Mouse (Mus musculus) heart, embryonic 13.5 days (tissue): ENCODE measurements at regions not wholly inside any gene's neighbourhood (a gene's known extent, or its start where the extent isn't known, plus 50 kb on each side); places are given as distances from the start of the nearest gene placed in this dataset.
A peak's percentile ranks its signal among the peaks of the same experiment; 100 is the strongest.

Experiments
- ATAC-seq: fragments of 200-750 bp; cut with Nextera tagmentation; 2 replicates; pipeline ENCODE4 v1.8.0; 2017; ENCODE audit warnings: moderate TSS enrichment; ENCODE audit not compliant: insufficient number of reproducible peaks, low FRiP score, low TSS enrichment; ENCODE audit errors: extremely low read depth
- H3K27ac ChIP-seq: fragments of 300-500 bp; sonication (generic); replicated peaks from 2 replicates; pipeline ENCODE4 v1.5.1; 2015; ENCODE audit warnings: moderate library complexity, mild to moderate bottlenecking, inconsistent platforms
- H3K27me3 ChIP-seq: fragments of 300-500 bp; sonication (generic); replicated peaks from 2 replicates; pipeline ENCODE4 v1.6.1; 2015; ENCODE audit warnings: mild to moderate bottlenecking, inconsistent platforms
- H3K36me3 ChIP-seq: fragments of 300-500 bp; sonication (generic); 2 replicates; pipeline ENCODE4 v1.6.1; 2015; ENCODE audit warnings: mild to moderate bottlenecking, inconsistent platforms
- H3K4me1 ChIP-seq: fragments of 300-500 bp; sonication (generic); 2 replicates; pipeline ENCODE4 v1.6.1; 2015; ENCODE audit warnings: inconsistent platforms
- H3K4me2 ChIP-seq: fragments of 300-500 bp; sonication (generic); 2 replicates; pipeline ENCODE4 v1.6.1; 2015; ENCODE audit warnings: inconsistent platforms, mild to moderate bottlenecking, moderate library complexity
- H3K4me3 ChIP-seq: fragments of 300-500 bp; sonication (generic); 2 replicates; pipeline ENCODE4 v1.5.1; 2015; ENCODE audit warnings: moderate library complexity, mild to moderate bottlenecking, inconsistent platforms
- H3K9ac ChIP-seq: fragments of 300-500 bp; sonication (generic); 2 replicates; pipeline ENCODE4 v1.6.1; 2015; ENCODE audit warnings: inconsistent platforms, mild to moderate bottlenecking, moderate library complexity
- H3K9me3 ChIP-seq: fragments of 300-500 bp; sonication (generic); 2 replicates; pipeline ENCODE4 v1.6.1; 2016; ENCODE audit warnings: inconsistent platforms
- WGBS: fragments of 180-500 bp; shearing (Covaris S2); methylation state at CpG from one replicate; pipeline ENCODE4 v1.1.7; 2015; ENCODE audit warnings: mixed read lengths; 5-methylcytosine and 5-hydroxymethylcytosine counted together

DNA sequence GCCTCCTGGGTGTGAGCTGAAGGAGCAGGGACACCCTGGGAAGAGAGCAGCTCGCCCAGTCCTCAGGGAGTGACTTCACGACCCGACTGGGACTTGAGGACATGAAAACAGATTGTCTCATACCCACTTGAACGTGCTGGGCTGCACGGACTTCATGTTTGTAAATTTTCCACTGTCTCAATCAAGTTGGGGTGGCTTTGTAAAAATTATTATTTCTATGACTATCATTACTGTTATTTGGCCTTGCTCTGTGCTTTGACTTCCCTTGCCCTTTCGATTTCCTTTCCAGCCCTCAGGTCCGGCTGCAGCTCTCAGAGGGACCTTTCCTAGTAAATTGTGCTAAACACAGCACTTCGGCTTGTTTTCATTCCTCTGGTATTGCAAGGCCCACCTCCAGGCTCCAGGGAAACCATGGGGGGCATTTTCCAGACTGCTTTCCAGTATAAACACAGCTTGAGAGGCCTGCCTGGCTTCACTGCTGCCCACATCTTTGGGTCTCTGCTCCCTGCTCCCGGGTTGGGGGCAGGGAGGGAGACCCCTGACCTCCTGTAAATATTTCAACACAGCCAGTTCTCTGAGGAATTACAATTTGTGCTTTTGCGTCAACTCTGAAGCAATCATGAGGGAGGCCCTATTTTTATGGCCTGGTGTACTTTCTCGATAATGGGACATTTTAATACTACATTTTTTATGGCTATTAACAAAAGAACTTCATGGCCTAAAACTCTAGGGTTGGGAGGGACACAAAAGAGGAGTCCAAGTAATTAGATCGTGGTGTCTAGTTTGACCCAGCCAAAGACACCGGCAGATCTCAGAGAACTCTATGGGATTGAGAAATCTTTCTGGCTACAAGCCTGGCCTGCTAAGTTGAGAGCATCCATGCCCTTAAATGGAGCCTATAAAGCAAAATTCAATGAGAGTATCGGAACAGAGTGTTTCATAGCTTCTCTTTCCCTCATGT is 68.9 kb upstream of the Errfi1 start:
- Histone ChIP-seq H3K36me3 (no peaks in the 10 kb centered on the region), H3K4me1 (peaks cover 12% of the 10 kb centered on the region), H3K9me3 (no peaks in the 10 kb centered on the region), H3K4me3 (no peak overlapping the region), H3K9ac (0 out of 2 replicates have a peak overlapping the region, but pooled peaks have one; percentile 19), H3K27me3 (no peaks in the 10 kb centered on the region), H3K4me2 (no peak overlapping the region), H3K27ac (peak overlapping the region; percentile 69)
- ATAC-seq: no peak
- 56% methylated on average over 14 of the region's 14 CpGs for WGBS

DNA sequence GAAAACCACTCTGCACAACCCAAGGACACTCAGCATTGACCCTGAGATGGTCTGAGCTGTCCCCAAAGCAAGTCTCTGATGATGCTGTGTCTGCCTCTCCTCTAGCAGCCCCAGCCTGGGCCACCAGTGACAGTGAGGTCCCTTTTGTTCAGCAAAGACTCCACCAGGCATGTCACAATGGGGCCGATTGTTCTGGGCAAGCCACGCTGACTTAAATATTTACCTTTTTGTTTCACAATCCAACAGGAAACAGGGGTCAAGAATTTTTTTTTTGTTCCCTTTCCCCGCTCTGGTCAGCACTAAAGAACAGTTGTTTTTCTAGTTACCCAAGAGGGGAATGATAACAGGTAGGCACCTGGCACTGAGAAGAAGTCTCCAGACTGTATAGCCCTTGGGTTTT is 72.4 kb upstream of the Errfi1 start:
- 55% methylated on average over 3 of the region's 3 CpGs for WGBS
- no peak for ATAC-seq
- peaks cover 23% of the 10 kb centered on the region for H3K4me1 ChIP-seq
- H3K4me3 ChIP-seq: no peak overlapping the region
- H3K4me2 ChIP-seq: no peak overlapping the region
- H3K9ac ChIP-seq: no peak overlapping the region
- H3K27ac ChIP-seq: no peak overlapping the region
- no peaks in the 10 kb centered on the region for H3K27me3 ChIP-seq
- H3K9me3 ChIP-seq: no peaks in the 10 kb centered on the region
- H3K36me3 ChIP-seq: no peaks in the 10 kb centered on the region

DNA sequence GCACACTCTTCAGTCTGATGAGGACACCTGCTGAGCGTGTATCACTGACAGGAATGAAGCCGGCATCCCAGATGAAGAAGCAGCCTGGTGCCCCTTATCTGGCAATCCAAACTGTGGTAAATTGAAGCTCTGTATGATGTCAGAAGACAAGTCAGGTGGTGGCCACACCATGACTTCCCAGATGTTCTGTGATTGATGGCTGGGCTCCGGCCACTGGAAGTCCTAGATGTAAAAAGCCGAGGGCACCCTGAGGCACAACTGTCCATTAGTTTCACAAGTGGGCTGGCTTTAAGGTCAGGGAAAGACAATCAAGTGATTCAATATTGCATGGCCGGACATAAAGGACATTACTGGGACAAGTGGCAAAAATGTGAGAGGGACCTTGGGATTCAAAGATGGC is 74.4 kb upstream of the Errfi1 start:
- no peaks in the 10 kb centered on the region for H3K36me3 ChIP-seq
- ATAC-seq: no peak
- no peak overlapping the region for H3K4me2 ChIP-seq
- H3K9ac ChIP-seq: no peak overlapping the region
- no peak overlapping the region for H3K27ac ChIP-seq
- WGBS: 59% methylated on average over 5 of the region's 5 CpGs
- H3K9me3 ChIP-seq: peaks cover 2% of the 10 kb centered on the region
- H3K4me1 ChIP-seq: peaks cover 24% of the 10 kb centered on the region
- H3K27me3 ChIP-seq: no peaks in the 10 kb centered on the region
- no peak overlapping the region for H3K4me3 ChIP-seq

DNA sequence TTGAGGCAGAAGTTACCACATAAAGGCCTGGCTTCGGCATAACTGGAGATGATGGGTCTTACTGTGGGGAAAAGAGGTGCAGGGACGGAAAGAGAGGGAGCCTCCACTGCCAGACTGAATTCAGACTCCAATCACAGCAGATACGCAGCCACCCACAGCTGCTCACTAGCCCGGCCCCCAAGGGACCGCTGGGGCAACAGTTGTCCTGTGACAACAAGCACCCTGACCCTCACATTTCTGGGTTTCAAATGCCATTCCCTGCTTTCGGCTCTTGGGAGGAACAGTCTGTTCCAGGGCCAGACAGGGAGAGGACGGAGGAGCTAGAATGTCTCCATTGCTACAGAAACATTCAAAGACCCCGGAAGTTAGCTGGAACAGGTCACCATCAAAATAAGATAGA is 75.0 kb upstream of the Errfi1 start:
- Histone ChIP-seq H3K9me3 (peaks cover 5% of the 10 kb centered on the region), H3K27ac (no peak overlapping the region), H3K36me3 (no peaks in the 10 kb centered on the region), H3K27me3 (no peaks in the 10 kb centered on the region), H3K4me1 (peaks cover 23% of the 10 kb centered on the region), H3K4me2 (no peak overlapping the region), H3K9ac (peak overlapping the region; percentile 24; the same call in 1 of the 2 replicates), H3K4me3 (no peak overlapping the region)
- no peak for ATAC-seq
- WGBS: 38% methylated on average over 8 of the region's 8 CpGs

DNA sequence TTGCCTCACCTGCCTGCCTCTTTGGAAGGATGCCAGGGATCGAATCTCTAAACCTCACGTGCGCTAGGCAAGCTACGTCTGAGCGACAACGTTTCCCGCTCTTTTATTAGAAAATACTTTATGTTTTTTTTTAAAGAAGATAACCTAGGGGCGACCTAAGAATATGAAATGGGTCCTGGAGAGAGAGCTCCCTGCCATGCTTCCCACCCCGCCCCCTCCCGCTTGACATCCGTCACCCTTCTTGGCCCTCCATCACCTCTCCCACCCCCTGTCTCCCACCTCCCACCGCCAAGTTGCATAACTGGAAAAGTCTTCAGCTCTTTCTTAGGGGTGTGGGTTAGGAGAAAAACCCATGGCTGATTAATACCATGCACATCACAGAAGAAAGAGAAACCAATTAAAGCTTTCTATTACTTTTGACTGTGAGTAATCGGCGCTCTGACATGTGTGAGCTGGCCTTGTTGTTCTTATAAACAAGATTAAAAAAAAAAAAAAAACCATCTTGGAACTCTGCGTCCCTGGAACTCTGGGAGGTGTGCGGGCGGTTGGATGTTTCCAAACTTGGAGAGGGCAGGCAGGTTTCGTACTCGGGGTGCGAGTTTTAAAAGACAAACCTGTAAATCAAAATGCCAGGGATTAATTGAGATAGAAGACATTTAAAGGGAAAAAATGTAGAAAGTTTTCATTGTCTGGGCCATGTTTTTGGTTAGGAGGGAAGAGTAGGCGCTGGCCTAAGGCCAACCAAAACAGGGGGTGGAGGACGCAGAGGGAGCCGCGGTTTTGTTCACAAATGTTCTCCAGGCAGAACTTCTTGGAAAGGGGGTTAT is 77.8 kb upstream of the Errfi1 start:
- Histone ChIP-seq H3K36me3 (no peaks in the 10 kb centered on the region), H3K27me3 (no peaks in the 10 kb centered on the region), H3K4me2 (no peak overlapping the region), H3K27ac (0 out of 2 replicates have a peak overlapping the region, but pooled peaks have one; percentile 2), H3K9me3 (peaks cover 12% of the 10 kb centered on the region), H3K9ac (no peak overlapping the region), H3K4me1 (peaks cover 18% of the 10 kb centered on the region), H3K4me3 (no peak overlapping the region)
- ATAC-seq: no peak; the same call in 1 of the 2 replicates
- 66% methylated on average over 24 of the region's 24 CpGs for WGBS

DNA sequence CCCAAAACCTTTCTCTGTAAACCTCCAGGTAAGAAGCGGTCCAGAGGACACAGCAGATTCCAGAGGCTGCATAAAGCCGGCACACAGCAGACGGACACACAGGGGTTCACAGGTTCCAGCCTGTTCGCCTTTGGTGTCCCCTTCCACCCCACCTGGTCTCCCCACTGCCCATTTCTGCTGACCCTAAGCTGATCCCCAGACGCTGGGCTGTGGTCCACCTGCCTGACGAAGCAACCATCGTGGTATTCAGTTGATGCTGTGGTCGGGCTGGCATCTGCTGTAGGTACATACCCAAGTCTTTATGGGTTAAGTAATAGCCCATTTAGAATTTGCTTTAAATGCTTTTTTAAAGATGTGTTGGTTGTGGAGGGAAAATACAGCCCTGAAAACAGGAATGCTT is 78.4 kb upstream of the Errfi1 start:
- 92% methylated on average over 8 of the region's 8 CpGs for WGBS
- H3K27ac ChIP-seq: 0 out of 2 replicates have a peak overlapping the region, but pooled peaks have one; percentile 2
- H3K4me1 ChIP-seq: peaks cover 14% of the 10 kb centered on the region
- no peak for ATAC-seq
- H3K9me3 ChIP-seq: peaks cover 12% of the 10 kb centered on the region
- no peak overlapping the region for H3K9ac ChIP-seq
- H3K27me3 ChIP-seq: no peaks in the 10 kb centered on the region
- no peak overlapping the region for H3K4me3 ChIP-seq
- H3K4me2 ChIP-seq: no peak overlapping the region
- H3K36me3 ChIP-seq: no peaks in the 10 kb centered on the region

DNA sequence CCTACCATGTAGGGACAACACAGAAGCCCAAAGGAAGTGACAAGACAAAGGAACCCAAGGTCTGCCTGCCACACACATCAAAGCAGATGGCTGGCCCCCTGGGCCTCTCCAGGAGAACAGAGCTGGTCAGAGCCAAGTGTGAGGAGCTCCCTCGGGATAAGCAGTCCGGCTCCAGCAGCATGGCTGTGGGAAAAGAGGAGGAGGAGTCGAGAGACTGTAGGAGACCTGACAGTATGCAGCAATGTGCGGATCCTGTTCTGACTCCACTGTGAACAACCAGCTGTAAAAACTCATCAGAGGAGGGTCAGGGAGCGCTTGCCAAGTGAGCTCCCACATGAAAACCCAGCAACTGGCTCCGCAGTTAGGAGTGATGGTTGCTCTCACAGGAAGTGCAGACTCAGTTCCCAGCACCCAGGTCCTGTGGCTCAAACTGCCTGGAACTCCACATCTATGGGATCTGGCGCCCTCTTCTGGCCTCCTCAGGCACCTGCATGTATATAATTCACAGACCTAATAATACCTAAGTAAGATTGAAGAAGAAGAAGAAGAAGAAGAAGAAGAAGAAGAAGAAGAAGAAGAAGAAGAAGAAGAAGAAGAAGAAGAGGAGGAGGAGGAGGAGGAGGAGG is 79.3 kb upstream of the Errfi1 start:
- Histone ChIP-seq H3K4me3 (no peak overlapping the region), H3K4me2 (no peak overlapping the region), H3K9ac (no peak overlapping the region), H3K9me3 (peaks cover 12% of the 10 kb centered on the region), H3K27ac (no peak overlapping the region), H3K4me1 (peaks cover 15% of the 10 kb centered on the region), H3K27me3 (no peaks in the 10 kb centered on the region), H3K36me3 (no peaks in the 10 kb centered on the region)
- no peak for ATAC-seq
- 71% methylated on average over 7 of the region's 7 CpGs for WGBS

DNA sequence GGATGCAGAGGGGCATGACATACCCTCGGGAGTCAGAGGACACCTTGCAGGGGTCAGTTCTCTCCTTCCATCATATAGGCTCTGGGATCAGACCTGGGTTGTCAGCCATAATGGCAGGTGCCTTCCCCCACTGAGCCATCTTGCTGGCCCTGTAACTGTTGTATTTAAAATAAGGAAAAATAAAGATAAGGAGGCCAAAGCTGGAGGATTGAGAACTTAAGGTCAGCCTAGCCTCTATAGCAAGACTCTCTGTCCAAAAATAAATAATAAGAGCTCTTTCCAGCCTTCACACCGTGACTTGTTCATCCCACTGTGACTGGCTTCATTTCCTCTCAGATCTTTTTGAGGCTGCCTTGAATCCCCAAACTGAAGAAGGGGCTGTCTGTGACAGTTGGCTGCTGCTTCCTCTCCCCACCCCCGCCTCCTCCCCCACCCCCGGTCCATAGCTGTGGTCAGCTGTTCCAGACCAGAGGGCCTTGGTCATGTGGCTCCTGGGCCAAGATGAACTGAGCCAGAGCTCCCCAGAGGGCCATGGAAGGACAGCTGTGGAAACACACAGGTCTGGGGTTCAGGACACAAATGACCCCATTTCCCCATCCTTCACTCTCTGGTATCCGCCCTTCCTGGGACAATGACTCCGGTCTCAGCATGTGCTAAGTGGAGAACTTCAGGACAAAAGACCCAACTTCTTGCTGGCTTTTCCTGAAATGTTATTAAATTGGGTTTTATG is 81.6 kb upstream of the Errfi1 start:
- WGBS: 76% methylated on average over 6 of the region's 6 CpGs
- Histone ChIP-seq H3K4me3 (no peak overlapping the region), H3K27ac (no peak overlapping the region), H3K27me3 (no peaks in the 10 kb centered on the region), H3K9me3 (peaks cover 12% of the 10 kb centered on the region), H3K9ac (no peak overlapping the region), H3K4me1 (peaks cover 16% of the 10 kb centered on the region), H3K4me2 (no peak overlapping the region), H3K36me3 (no peaks in the 10 kb centered on the region)
- no peak for ATAC-seq

DNA sequence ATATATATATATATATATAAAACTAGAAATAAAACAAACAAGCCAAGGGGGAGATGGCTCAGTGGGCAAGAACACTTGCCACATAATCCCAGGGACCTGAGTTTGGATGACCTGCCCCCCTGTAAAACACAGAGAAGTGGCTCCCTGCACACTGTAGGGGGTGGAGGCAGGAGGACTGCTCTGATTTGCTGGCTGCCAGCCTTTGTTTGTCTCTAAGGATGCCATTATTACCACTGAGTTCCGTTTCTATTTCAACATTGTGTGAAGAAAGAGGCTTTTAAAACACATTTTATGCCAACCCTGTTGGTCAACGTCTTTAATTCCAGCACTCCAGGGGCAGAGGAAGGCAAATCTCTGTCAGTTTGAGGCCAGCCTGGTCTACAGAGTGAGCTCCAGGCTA is 82.2 kb upstream of the Errfi1 start:
- no peak overlapping the region for H3K4me3 ChIP-seq
- peaks cover 19% of the 10 kb centered on the region for H3K4me1 ChIP-seq
- no peaks in the 10 kb centered on the region for H3K36me3 ChIP-seq
- H3K27me3 ChIP-seq: no peaks in the 10 kb centered on the region
- no peak overlapping the region for H3K9ac ChIP-seq
- peaks cover 12% of the 10 kb centered on the region for H3K9me3 ChIP-seq
- no peak for ATAC-seq
- H3K4me2 ChIP-seq: no peak overlapping the region
- H3K27ac ChIP-seq: no peak overlapping the region
- WGBS: 65% methylated on average over 2 of the region's 2 CpGs

DNA sequence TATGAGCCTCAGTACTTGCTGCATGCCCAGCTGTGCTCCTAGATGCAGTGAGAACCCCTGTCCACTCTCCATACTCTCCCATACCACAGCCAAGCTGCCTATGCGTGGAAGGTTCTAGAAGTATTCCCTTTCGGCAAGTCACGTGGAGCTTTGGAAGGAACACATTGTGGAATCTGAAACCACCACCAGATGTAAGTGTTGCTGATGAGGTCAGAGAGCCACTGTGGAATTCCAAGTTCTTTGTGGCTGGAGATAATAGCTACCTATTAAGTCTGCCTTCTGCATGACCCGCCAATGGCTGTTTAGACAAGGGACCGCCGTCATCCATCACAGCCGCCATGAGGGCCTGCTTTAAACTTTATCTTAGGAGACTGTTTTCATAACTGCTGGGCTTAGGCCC is 84.7 kb upstream of the Errfi1 start:
- ATAC-seq: no peak
- H3K4me1 ChIP-seq: peaks cover 18% of the 10 kb centered on the region
- H3K36me3 ChIP-seq: no peaks in the 10 kb centered on the region
- 0 out of 2 replicates have a peak overlapping the region, but pooled peaks have one; percentile 12 for H3K27ac ChIP-seq
- H3K4me2 ChIP-seq: no peak overlapping the region
- no peak overlapping the region for H3K4me3 ChIP-seq
- no peak overlapping the region for H3K9ac ChIP-seq
- no peaks in the 10 kb centered on the region for H3K27me3 ChIP-seq
- WGBS: 30% methylated on average over 7 of the region's 7 CpGs
- peaks cover 7% of the 10 kb centered on the region; the same call in 1 of the 2 replicates for H3K9me3 ChIP-seq
